In genomic region chr13:72412656-72413055, GRCm38 (mm10) we compare ENCODE assay signal across 12 mouse cellular contexts.
"Had no signal": no experiment of that assay in that cellular context is flagged by ENCODE, and none has a peak within 500 bp of the region (broad histone marks: within the 10 kb centered on the region; RNA-seq: fewer than 3 reads in every experiment).

No protein-coding gene starts in this region.

- DNase-seq: lung, adult 2 months; lung, postnatal 14 days; lung, postnatal 36 days; midbrain, embryonic 14.5 days; retina, postnatal 1 day; right cerebral cortex, adult 18-20 months; right cerebral cortex, postnatal 25 days; right cerebral cortex, postnatal 4 days; spleen, adult 18-20 months; thymus, adult 18-20 months; thymus, postnatal 14 days; thymus, postnatal 36 days had no signal
